In the genomic region with DNA sequence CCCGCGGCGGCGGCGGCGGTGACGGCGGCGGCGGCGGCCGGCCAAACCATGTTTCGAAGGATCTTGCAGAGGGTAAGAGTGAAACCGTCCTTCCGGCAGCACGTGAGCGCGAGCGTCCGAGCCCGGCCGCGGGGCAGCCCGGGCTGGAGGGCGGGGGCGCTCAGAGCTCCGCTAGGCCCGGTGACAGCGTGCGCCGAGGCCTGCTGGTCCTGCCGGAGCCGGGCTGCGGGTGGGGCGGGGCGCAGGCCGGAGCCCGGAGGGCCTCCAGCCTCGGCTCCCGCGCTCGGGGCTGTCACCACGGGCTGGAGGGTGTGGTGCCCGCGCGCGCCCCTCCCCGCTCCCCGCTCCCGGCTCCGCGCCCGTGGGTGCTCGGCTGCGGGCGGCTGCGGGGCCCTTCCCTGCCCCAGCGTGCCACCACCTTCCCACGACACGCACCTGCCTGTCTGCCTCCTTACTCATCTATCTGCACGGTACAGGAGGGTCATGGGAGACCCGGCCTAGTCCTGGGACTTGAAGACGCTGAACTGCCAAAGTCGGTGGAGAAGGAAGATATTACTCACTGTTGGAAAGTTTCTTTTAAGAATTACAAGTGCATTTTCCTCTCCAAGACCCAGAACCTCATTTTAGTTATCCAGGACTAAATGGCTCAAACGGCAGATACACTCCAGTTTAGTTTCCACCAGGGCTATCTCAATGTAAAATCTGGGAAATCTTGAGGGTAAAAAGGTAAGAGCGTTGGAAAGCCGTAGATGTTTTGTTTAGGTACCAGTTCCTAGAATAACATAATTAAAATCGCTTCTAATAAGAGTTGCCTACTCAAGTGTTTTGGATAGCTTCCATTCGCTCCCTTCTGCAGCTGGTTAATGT, we compare ENCODE assay signal across 8 mouse cellular contexts. TPM values are rescaled to one million over a fixed set of nuclear protein-coding genes. Genes with fewer than 3 reads are reported as not detected.
DNase-seq lines count a peak whose midpoint lies in the region; ATAC-seq and TF ChIP-seq lines count a peak whose summit lies in the region.

No protein-coding gene starts in this region.

- H3K4me1 ChIP-seq in forebrain, embryonic 10.5 days: peaks cover 22% of the 10 kb centered on the region
- peaks cover 12% of the 10 kb centered on the region for H3K4me1 ChIP-seq in limb, embryonic 14.5 days (ENCODE audit: control insufficient read depth, insufficient read depth, low read length)
- H3K4me1 ChIP-seq in neural tube, embryonic 13.5 days (replicated peaks): peaks cover 31% of the 10 kb centered on the region

- H3K36me3 ChIP-seq in forebrain, embryonic 10.5 days (replicated peaks): no peaks in the 10 kb centered on the region
- H3K36me3 ChIP-seq in limb, embryonic 14.5 days (ENCODE audit: control insufficient read depth, insufficient read depth, low read length): no peaks in the 10 kb centered on the region
- H3K36me3 ChIP-seq in neural tube, embryonic 13.5 days: no peaks in the 10 kb centered on the region

- no peaks in the 10 kb centered on the region for H3K27me3 ChIP-seq in forebrain, embryonic 10.5 days (ENCODE audit: poor library complexity, severe bottlenecking)
- H3K27me3 ChIP-seq in limb, embryonic 14.5 days (ENCODE audit: control insufficient read depth, insufficient read depth, low read length): no peaks in the 10 kb centered on the region
- H3K27me3 ChIP-seq in neural tube, embryonic 13.5 days: no peaks in the 10 kb centered on the region

- peak overlapping the region; percentile 92 for H3K27ac ChIP-seq in forebrain, embryonic 10.5 days
- H3K27ac ChIP-seq in limb, embryonic 14.5 days (replicated peaks; ENCODE audit: low read depth, low read length): peak overlapping the region; percentile 85
- peak overlapping the region; percentile 93 for H3K27ac ChIP-seq in neural tube, embryonic 13.5 days (replicated peaks)

- no peak for DNase-seq in cerebellum, adult 8-10 months
- peak; percentile 50 for DNase-seq in right cerebral cortex, postnatal 14 days
- no peak for DNase-seq in right cerebral cortex, postnatal 25 days
- peak; percentile 16 for DNase-seq in forebrain, embryonic 10.5 days (ENCODE audit: extremely low spot score, low spot score)
- DNase-seq in limb, embryonic 14.5 days (ENCODE audit: low spot score): peak; percentile 41
- DNase-seq in ovary, postnatal 36 days (ENCODE audit: low spot score): no peak

- H3K4me3 ChIP-seq in forebrain, embryonic 10.5 days: peak overlapping the region; percentile 83
- H3K4me3 ChIP-seq in limb, embryonic 14.5 days (replicated peaks; ENCODE audit: low read length): peak overlapping the region; percentile 81
- peak overlapping the region; percentile 75 for H3K4me3 ChIP-seq in neural tube, embryonic 13.5 days

- 5% methylated on average over 68 of the region's 69 CpGs for WGBS in forebrain, embryonic 10.5 days
- 19% methylated on average over 13 of the region's 69 CpGs for WGBS in limb, embryonic 14.5 days
- WGBS in neural tube, embryonic 13.5 days: 5% methylated on average over 57 of the region's 69 CpGs

- peak overlapping the region; percentile 79 for H3K4me2 ChIP-seq in limb, embryonic 14.5 days (replicated peaks; ENCODE audit: low read depth, low read length, severe bottlenecking)
- peak overlapping the region; percentile 86 for H3K4me2 ChIP-seq in neural tube, embryonic 13.5 days

- no peaks in the 10 kb centered on the region for H3K9me3 ChIP-seq in forebrain, embryonic 10.5 days
- no peaks in the 10 kb centered on the region for H3K9me3 ChIP-seq in limb, embryonic 14.5 days (ENCODE audit: control insufficient read depth, low read length)
- no peaks in the 10 kb centered on the region for H3K9me3 ChIP-seq in neural tube, embryonic 13.5 days

- peak; percentile 78 for ATAC-seq in cerebellum, adult (ENCODE audit: insufficient number of reproducible peaks, low FRiP score, low TSS enrichment)
- peak; percentile 81 for ATAC-seq in limb, embryonic 14.5 days (ENCODE audit: low FRiP score, low read depth)
- ATAC-seq in neural tube, embryonic 13.5 days (ENCODE audit: low read depth): peak; percentile 90

- peak overlapping the region; percentile 75 for H3K9ac ChIP-seq in limb, embryonic 14.5 days (ENCODE audit: low read depth, low read length, severe bottlenecking)
- H3K9ac ChIP-seq in neural tube, embryonic 13.5 days: peak overlapping the region; percentile 89

- TF ChIP-seq POLR2A in limb, embryonic 14.5 days (IDR thresholded peaks at IDR 0.05; ENCODE audit: borderline replicate concordance, extremely low read depth, insufficient read depth, insufficient read length): no peak

RNA-seq across cellular contexts. Expression of a gene that starts 0.7 kb away (rescaled TPM):
- 8.6 and 9.4 TPM in 2 replicates for polyA plus RNA-seq in forebrain, embryonic 10.5 days (2016; fragmentation: Nextera tagmentation; extraction: Ambion mirVana)
- polyA plus RNA-seq in limb, embryonic 14.5 days (2012; rRNA removed): 10.1 and 11.4 TPM in 2 replicates
- polyA plus RNA-seq in limb, embryonic 14.5 days (2014; fragmentation: Nextera tagmentation; extraction: Ambion mirVana): 23.0 and 24.0 TPM in 2 replicates
- 17.4 and 20.5 TPM in 2 replicates for polyA plus RNA-seq in neural tube, embryonic 13.5 days (2015; fragmentation: Nextera tagmentation; extraction: Ambion mirVana)

Comparison
In these comparisons a context has a peak if more than half of its experiments do, and no peak if none do; other contexts are left out.
1. DNase-seq: peak in right cerebral cortex, postnatal 14 days (single experiment), forebrain, embryonic 10.5 days (single experiment) and limb, embryonic 14.5 days (single experiment); none in cerebellum, adult 8-10 months (single experiment), right cerebral cortex, postnatal 25 days (single experiment) and ovary, postnatal 36 days (single experiment).
2. Peak in every context shown above with its lines, with median percentiles within 50 percentile points of each other: ATAC-seq, H3K27ac ChIP-seq and H3K4me3 ChIP-seq.